Mouse (Mus musculus) ovary, adult 2 months (tissue): Measurements from ENCODE around the gene Olfr1499. TPM values are rescaled to one million over a fixed set of nuclear protein-coding genes. Genes with fewer than 3 reads are reported as not detected.

ENCODE experiments used
- polyA plus RNA-seq: library from polyadenylated mRNA; depleted of rRNA; stranded (reverse); fragments of >200 nt; gene quantifications from 2 replicates; pipeline ENCODE4 v1.2.3, GENCODE M21; 2012; rRNA removed

The Olfr1499 gene
- not detected in 2 replicates for polyA plus RNA-seq

DNA sequence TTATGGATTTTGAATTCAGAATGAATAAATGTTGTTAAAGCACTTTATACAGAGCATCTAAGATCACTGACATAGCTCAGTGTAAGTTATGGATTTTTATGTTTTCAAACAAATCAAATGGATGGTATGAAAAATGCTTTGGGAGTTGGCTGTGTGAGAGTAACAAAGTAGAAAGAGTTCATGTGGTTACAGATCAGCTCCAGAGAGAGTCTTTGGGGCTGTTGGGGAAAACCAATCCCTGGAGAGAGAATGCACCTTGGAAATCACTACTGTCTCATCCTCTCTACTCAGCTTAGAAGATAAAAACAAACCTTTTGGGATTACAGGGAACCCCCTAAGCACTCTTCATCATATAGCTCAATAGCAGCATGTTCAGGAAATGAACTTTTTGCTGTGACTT, at the start of gene Olfr1499:
Gene Olfr1499, minus strand, starts transcription at position 101 of the 400 bp plus-strand sequence.

DNA sequence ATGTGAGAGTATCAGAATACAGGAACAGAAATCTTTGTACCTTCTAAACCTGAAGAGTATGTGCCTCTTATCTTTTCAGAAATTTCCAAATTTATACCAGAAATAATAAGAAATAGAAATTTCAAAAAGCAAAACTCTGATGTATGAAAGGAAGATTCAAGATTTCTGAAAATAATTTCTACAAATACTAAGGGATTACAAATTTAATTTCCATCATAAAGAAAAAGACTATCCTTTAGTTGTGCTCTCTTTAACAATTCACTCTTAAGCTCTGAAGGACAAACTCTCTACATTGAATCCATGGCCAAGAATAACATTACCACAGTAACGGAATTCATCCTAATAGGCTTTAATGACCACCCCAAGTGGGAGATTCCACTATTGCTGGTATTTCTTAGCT, 42.2 kb upstream of the Olfr1499 start, which contains the start of gene Olfr1502:
Gene Olfr1502, plus strand, starts transcription at position 301 of the 400 bp plus-strand sequence.

DNA sequence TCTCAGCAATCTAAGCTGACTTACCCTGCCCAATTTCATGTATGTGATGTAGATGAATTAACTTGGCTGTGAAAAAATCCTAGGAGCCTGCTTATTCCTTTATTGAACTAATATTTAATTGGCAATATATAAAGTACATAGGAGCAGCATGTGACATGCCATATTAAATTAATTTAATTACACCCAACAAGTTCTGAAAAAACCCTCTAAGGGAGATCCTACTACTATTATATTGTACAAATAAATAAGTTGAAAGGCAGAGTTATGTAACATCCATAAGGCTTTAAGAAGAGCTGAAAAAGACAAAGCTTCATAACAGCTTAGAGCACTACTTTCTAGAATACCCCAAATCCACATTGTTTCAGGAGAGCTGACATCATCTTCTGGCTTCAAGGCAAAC, 31.3 kb upstream of the Olfr1499 start, which contains the start of gene Olfr1501:
Gene Olfr1501, minus strand, starts transcription at position 101 of the 400 bp plus-strand sequence.

GRCm38 (mm10) chr19:13830388-13830787, 11.1 kb upstream of the Olfr1499 start, which contains the start of gene Olfr1500:
Gene Olfr1500 (minus strand): TSS chr19:13830488.

DNA sequence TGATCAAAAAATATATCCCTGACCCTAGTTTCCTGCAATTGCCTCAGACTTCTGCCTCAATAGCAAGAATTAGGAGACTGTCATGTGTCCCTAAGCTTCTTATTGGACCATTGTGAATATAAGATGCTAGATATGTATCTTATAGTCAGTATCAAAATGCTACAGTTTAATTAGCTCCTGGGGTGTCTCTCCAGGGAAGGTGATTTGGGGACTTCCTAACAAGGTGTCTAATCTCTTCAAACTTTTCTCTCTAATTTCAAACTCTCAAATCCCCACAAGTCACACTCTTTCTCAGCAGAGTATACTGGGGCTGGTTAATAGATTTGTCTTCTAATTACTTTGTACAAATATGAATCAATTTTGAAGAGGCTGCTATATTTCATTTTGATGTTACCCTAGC, 21.1 kb downstream of the Olfr1499 start, which contains the start of gene Olfr1497:
Gene Olfr1497, minus strand, starts transcription at position 101 of the 400 bp plus-strand sequence.

DNA sequence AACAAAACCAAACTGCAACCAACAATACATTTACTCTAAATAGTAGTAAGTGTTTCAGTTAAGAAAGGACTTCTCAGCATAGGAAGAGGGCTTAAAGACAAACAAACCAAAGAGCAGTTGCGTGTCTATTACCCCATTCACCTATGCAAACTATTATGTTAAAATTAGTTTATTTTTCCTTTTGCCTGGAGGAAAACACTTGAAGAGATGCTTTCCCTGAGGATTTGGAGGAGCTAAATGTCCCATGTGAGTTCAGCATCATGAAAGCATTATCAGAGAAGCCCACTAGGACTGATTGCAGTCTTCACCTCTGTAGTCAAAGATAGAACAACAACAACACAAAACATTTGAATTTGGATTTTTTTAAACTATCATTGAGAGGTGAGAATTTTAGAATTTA, 41.7 kb downstream of the Olfr1499 start, which contains the start of gene Olfr1496:
Gene Olfr1496, plus strand, starts transcription at position 301 of the 400 bp plus-strand sequence.

DNA sequence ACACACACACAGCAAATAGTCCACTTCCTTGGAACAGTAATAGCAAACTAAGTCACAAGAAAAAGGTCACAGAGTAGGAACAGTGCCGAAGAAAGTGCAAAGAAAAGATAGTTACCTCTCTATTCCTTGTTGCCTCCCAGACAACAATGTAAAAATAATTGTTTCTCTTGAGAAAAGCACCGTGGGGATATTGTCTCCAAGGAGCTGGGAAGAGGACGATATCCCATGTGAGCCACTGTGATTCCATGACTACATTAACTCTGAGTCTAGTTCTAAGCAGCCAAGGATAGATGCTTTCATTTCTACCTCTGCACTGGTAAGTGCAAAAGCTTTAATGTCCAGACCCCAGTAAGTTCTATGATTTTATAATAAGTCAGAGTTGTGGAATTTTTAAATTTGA, 54.9 kb downstream of the Olfr1499 start, which contains the start of gene Olfr1495:
Gene Olfr1495, plus strand, starts transcription at position 301 of the 400 bp plus-strand sequence.

Other genes starting within 250 kb of the Olfr1499 start
- gene Olfr1484, start 235.9 kb downstream of the Olfr1499 start, polyA plus RNA-seq, result not detected in 2 replicates
- gene Olfr1487, start 202.1 kb downstream of the Olfr1499 start, polyA plus RNA-seq, result not detected in 2 replicates
- gene Olfr1489, start 187.8 kb downstream of the Olfr1499 start, polyA plus RNA-seq, result not detected in 2 replicates
- gene Olfr1490, start 168.4 kb downstream of the Olfr1499 start, polyA plus RNA-seq, result not detected in 2 replicates
- gene Olfr1491, start 122.2 kb downstream of the Olfr1499 start, polyA plus RNA-seq, result not detected in 2 replicates
- gene Olfr1493-ps1, start 96.2 kb downstream of the Olfr1499 start, polyA plus RNA-seq, result not detected in 2 replicates
- not detected in 2 replicates for gene Olfr1494, start 79.7 kb downstream of the Olfr1499 start, polyA plus RNA-seq
- gene Olfr1495, start 54.8 kb downstream of the Olfr1499 start, polyA plus RNA-seq, result not detected in 2 replicates
- gene Olfr1496, start 41.6 kb downstream of the Olfr1499 start, polyA plus RNA-seq, result not detected in 2 replicates
- not detected in 2 replicates for gene Olfr1497, start 21.2 kb downstream of the Olfr1499 start, polyA plus RNA-seq
- not detected in 2 replicates for gene Olfr1500, start 11.0 kb upstream of the Olfr1499 start, polyA plus RNA-seq
- not detected in 2 replicates for gene Olfr1501, start 31.2 kb upstream of the Olfr1499 start, polyA plus RNA-seq
- gene Olfr1502, start 42.3 kb upstream of the Olfr1499 start, polyA plus RNA-seq, result not detected in 2 replicates
- gene Olfr1504, start 78.5 kb upstream of the Olfr1499 start, polyA plus RNA-seq, result not detected in 2 replicates
- gene Olfr1505, start 94.1 kb upstream of the Olfr1499 start, polyA plus RNA-seq, result not detected in 2 replicates